Mouse (Mus musculus) cerebellum, postnatal 4 days (tissue): ENCODE data around the gene Nifk.

ENCODE experiments used
- DNase-seq, 2 experiments: peaks; one replicate each; pipeline ENCODE4 v3.0.0; 2022; ENCODE audit warnings: low spot score in 2 of 2, mixed read lengths in 1 of 2

The Nifk gene

DNA sequence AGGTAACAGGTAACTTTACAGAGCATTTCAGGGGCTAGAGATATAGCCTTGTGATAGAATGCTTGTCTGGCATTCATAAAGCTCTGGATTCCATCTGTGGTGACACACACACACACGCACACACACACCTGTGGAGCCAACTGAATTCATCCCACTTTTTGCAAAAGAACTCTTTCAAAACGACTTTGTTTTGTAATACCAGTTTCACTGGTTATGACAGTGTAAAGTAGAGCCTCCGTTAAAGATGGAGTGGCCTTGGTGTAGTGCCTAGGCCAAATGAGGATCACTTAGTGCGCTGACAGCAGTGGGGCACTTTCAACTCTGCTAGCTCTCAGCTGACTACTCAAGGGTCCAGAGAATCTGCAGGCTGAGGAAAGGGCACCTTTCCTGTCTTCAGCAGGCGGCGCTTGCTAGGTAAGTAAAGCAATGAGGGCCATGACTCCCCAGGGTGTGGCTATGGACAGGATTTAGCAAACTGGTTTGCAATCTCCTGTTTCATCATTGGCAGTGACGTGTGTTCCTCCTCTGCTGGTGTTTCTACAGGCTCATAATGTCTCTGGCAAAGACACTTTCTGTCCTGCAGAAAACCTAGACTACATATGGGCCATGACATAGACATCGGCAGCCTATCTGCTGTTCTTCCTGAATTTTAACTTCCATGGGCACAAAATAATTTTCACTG lies 58.6 kb downstream of the Nifk start:
- DNase-seq: no peak
